Mouse (Mus musculus) MEL-GATA-1-ER (cell line): ENCODE results near the gene Ap2m1.

Experiments
- DNase-seq: peaks from one replicate; pipeline ENCODE4 v3.0.0-alpha.2; 2012; ENCODE audit warnings: low read depth; ENCODE audit errors: extremely low read depth

Ap2m1 gene

GRCm38 (mm10) chr16:20590680-20591038 lies 55.4 kb downstream of the Ap2m1 start:
- no peak for DNase-seq

- DNase-seq, result no peak
Observed at GRCm38 (mm10) chr16:20591076-20591705, 55.9 kb downstream of the Ap2m1 start.
